Mouse (Mus musculus) midbrain, embryonic 15.5 days (tissue): Measurements from ENCODE around the gene Bmper. TPM values are rescaled to one million over a fixed set of nuclear protein-coding genes. Genes with fewer than 3 reads are reported as not detected.

Experiments
- ATAC-seq: fragments of 200-750 bp; cut with Nextera tagmentation; replicated peaks from 2 replicates; pipeline ENCODE4 v1.8.0; 2017; ENCODE audit warnings: moderate TSS enrichment
- H3K27ac ChIP-seq: fragments of 300-500 bp; sonication (generic); 2 replicates; pipeline ENCODE4 v1.5.1; 2015; ENCODE audit warnings: mild to moderate bottlenecking, inconsistent platforms
- H3K27me3 ChIP-seq: fragments of 300-500 bp; sonication (generic); replicated peaks from 2 replicates; pipeline ENCODE4 v1.6.1; 2015; ENCODE audit warnings: inconsistent platforms
- H3K36me3 ChIP-seq: fragments of 300-500 bp; sonication (generic); replicated peaks from 2 replicates; pipeline ENCODE4 v1.6.1; 2015; ENCODE audit warnings: inconsistent platforms
- H3K4me1 ChIP-seq: fragments of 300-500 bp; sonication (generic); 2 replicates; pipeline ENCODE4 v1.6.1; 2015; ENCODE audit warnings: inconsistent platforms
- H3K4me2 ChIP-seq: fragments of 300-500 bp; sonication (generic); 2 replicates; pipeline ENCODE4 v1.6.1; 2015; ENCODE audit warnings: inconsistent platforms, mild to moderate bottlenecking, moderate library complexity
- H3K4me3 ChIP-seq: fragments of 300-500 bp; sonication (generic); 2 replicates; pipeline ENCODE4 v1.5.1; 2015; ENCODE audit warnings: mild to moderate bottlenecking, inconsistent platforms
- H3K9ac ChIP-seq: fragments of 300-500 bp; sonication (generic); 2 replicates; pipeline ENCODE4 v1.6.1; 2015; ENCODE audit warnings: mild to moderate bottlenecking, inconsistent platforms
- H3K9me3 ChIP-seq: fragments of 300-500 bp; sonication (generic); 2 replicates; pipeline ENCODE4 v1.6.1; 2016; ENCODE audit warnings: inconsistent platforms
- WGBS: fragments of 180-500 bp; shearing (Covaris S2); methylation state at CpG from one replicate; pipeline ENCODE4 v1.1.7; 2015; ENCODE audit warnings: mixed read lengths; 5-methylcytosine and 5-hydroxymethylcytosine counted together
- polyA plus RNA-seq: library from polyadenylated mRNA; unstranded; fragments of >200 nt; fragmentation: Nextera tagmentation; extraction: Ambion mirVana; gene quantifications from 2 replicates; pipeline ENCODE4 v1.2.1, GENCODE M21; 2015

Gene Bmper
- polyA plus RNA-seq, 1 experiment from 2014 or later = 7.1 TPM

- Histone ChIP-seq H3K4me3 (no peak overlapping the region), H3K4me2 (no peak overlapping the region), H3K9ac (no peak overlapping the region), H3K36me3 (no peaks in the 10 kb centered on the region), H3K4me1 (no peaks in the 10 kb centered on the region), H3K27ac (no peak overlapping the region), H3K27me3 (no peaks in the 10 kb centered on the region), H3K9me3 (no peaks in the 10 kb centered on the region)
- 81% methylated on average over 3 of the region's 3 CpGs for WGBS
- ATAC-seq = no peak
Observed at GRCm38 (mm10) chr9:23242911-23243310, 20.0 kb downstream of the Bmper start.

DNA sequence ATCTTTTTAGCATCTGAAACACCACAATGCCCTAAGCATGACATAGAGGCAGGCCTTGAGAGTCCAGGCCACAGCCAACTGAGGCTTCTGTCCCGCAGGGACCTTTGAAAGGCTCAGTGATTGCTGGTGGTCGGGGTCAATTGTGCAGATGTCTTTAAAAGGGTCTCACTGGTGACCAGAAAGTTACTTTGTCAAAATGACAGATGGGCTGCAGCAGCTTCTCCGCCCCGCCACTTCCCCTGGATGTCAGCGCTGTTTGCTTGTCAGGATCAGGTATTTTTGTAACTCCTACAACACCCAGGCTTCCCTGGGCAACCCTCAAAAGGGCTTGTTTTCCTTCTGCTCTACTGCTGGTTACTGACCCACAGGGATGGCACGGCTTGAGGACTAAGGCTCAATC, 21.0 kb downstream of the Bmper start:
- Histone ChIP-seq H3K4me1 (no peaks in the 10 kb centered on the region), H3K36me3 (no peaks in the 10 kb centered on the region), H3K9ac (no peak overlapping the region), H3K4me3 (no peak overlapping the region), H3K27me3 (no peaks in the 10 kb centered on the region), H3K9me3 (no peaks in the 10 kb centered on the region), H3K27ac (no peak overlapping the region), H3K4me2 (no peak overlapping the region)
- no peak for ATAC-seq
- WGBS = 76% methylated on average over 6 of the region's 6 CpGs

DNA sequence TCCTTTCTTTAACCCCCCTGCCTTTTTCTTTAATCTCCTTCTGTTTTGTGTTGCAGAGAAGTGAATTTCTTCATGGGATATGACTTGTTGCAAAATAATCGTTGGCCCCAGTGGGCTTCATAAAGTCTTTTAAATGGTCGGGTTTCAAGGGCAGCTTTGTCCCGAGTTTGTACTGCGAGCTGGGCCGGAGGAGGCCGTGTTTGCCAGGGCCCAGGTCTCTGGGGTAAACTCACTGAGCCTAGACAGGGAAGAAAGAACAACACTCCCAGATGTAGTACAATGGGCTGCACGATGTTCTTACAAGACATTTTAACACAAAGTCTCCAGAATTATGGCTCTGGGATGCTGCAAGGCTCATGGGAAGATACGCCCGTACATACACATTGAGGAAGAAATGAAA, 23.5 kb downstream of the Bmper start:
- Histone ChIP-seq H3K4me2 (no peak overlapping the region), H3K27me3 (no peaks in the 10 kb centered on the region), H3K9ac (no peak overlapping the region), H3K36me3 (no peaks in the 10 kb centered on the region), H3K27ac (no peak overlapping the region), H3K9me3 (no peaks in the 10 kb centered on the region), H3K4me1 (no peaks in the 10 kb centered on the region), H3K4me3 (no peak overlapping the region)
- 75% methylated on average over 9 of the region's 9 CpGs for WGBS
- no peak for ATAC-seq

DNA sequence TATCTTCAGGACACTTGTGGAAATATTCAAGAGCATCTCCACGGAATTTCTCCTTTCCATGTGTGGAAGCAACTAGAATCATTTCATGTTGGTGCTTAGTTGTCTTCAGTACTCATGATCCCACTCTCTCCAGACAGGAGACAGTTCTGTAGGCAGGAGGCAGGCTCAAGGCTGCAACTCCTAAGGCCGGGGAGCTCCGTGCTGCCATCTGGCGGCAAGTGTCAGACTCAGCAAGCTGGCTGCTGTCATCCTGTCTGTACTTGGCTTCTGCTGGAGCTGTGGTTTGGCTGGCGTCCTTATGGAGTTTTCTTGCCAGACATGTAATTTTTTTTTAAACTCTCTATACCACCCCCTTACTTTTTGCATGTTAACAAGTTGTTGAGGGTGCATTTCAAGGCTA, 27.1 kb downstream of the Bmper start:
- 7% methylated on average over 5 of the region's 5 CpGs for WGBS

DNA sequence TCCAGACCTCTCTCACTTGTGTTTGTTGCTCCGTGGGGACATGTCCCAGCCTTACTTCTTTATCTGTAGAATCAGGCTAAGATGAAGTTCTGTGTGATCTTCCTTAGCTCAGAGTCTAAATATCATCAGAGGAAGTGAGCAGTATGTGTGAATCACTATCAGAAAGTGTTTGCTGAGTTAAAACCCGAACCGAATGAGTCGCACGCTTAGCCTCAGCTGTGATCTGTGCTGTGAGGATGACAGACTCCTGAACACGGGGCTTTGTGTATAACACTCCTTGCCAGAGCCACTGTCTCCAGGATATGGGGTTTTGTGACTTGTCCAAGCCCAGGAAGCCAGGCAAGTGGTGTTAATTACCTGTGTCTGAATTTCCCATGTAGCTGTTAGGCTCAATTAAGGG, 28.1 kb downstream of the Bmper start:
- ATAC-seq = no peak
- H3K4me3 ChIP-seq = no peak overlapping the region
- H3K4me2 ChIP-seq = no peak overlapping the region
- H3K4me1 ChIP-seq = peaks cover 11% of the 10 kb centered on the region; the same call in 1 of the 2 replicates
- no peaks in the 10 kb centered on the region for H3K9me3 ChIP-seq
- no peak overlapping the region for H3K27ac ChIP-seq
- 91% methylated on average over 6 of the region's 6 CpGs for WGBS
- no peak overlapping the region for H3K9ac ChIP-seq
- no peaks in the 10 kb centered on the region for H3K27me3 ChIP-seq
- no peaks in the 10 kb centered on the region for H3K36me3 ChIP-seq

More for the DNA sequence above, 27.1 kb downstream of the Bmper start:
- H3K4me2 ChIP-seq = no peak overlapping the region
- no peaks in the 10 kb centered on the region for H3K27me3 ChIP-seq
- H3K9me3 ChIP-seq = no peaks in the 10 kb centered on the region
- ATAC-seq = peak; percentile 48; the same call in 1 of the 2 replicates
- H3K27ac ChIP-seq = no peak overlapping the region
- peaks cover 11% of the 10 kb centered on the region; the same call in 1 of the 2 replicates for H3K4me1 ChIP-seq
- H3K9ac ChIP-seq = no peak overlapping the region
- H3K36me3 ChIP-seq = no peaks in the 10 kb centered on the region
- no peak overlapping the region for H3K4me3 ChIP-seq

DNA sequence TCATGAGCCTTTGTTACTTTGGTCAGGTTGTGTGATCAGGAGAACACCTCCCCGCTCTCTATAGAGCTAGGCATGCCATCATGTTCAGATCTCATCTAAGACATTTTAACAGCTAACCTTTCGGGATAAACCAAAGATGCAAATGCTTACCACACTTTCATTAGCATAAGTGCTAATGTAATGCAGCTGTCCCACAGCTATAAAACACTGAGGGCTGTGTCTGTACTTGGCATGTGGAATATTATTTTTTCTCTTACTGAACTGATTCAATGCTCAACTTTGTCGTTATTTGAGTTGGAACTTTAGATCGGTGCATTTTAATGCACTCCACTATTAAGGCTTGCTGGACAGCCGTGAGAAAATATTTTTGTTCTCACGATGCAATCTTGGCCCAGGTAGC, 30.7 kb downstream of the Bmper start:
- H3K4me1 ChIP-seq = peaks cover 11% of the 10 kb centered on the region; the same call in 1 of the 2 replicates
- no peak overlapping the region for H3K27ac ChIP-seq
- H3K27me3 ChIP-seq = no peaks in the 10 kb centered on the region
- H3K9ac ChIP-seq = no peak overlapping the region
- no peak for ATAC-seq
- WGBS = 81% methylated on average over 6 of the region's 6 CpGs
- no peaks in the 10 kb centered on the region for H3K9me3 ChIP-seq
- no peak overlapping the region for H3K4me3 ChIP-seq
- no peaks in the 10 kb centered on the region for H3K36me3 ChIP-seq
- no peak overlapping the region for H3K4me2 ChIP-seq

DNA sequence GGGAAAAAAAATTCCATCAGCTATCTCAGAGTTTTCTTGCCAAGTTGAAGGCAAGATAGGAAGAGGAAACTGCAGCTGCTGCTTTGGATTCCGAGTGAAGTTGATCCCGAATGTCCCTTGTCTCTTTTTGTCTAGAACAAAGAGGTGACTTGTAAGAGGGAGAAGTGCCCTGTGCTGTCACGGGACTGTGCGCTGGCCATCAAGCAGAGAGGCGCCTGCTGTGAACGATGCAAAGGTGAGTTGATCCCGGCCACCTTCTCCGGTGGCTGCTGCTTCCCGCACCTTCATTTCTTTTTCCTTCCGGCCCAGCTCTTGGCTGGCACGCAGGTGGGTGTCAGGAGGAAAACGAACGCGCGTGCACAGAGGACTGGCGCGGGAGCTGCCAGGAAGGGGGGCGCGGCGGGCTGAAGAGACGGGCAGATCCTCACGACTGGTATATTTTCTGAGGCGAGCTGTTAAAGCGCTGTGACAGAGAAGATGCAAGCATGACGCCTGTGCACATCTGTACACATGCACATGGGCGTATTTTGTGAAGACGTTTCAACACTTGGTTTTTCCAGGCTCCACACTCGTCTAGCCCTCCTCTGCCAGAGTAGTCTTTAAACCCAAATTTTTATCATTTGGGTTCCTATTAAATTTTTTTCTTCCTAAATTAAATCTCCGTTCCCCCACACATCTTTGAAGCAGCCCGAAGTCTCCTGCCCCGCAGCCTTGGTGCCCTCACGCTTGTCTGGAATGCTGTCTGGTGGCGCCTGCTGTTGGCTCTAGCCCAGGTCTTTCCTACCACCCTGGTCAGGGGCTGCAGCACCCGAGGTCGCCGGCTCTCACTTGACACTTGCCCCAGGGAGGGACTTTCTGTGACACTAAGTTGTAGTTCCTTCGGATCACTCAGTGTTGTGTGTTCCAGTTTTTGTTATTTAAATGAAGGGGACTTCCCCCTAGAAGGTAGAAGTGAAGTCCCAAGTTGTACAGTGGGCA, 31.6 kb downstream of the Bmper start:
- 32% methylated on average over 37 of the region's 37 CpGs for WGBS
- ATAC-seq = peak; percentile 83
- no peaks in the 10 kb centered on the region for H3K36me3 ChIP-seq
- peak overlapping the region; percentile 61 for H3K4me2 ChIP-seq
- H3K27me3 ChIP-seq = no peaks in the 10 kb centered on the region
- peak overlapping the region; percentile 38 for H3K4me3 ChIP-seq
- peaks cover 11% of the 10 kb centered on the region; the same call in 1 of the 2 replicates for H3K4me1 ChIP-seq
- H3K9me3 ChIP-seq = no peaks in the 10 kb centered on the region
- H3K9ac ChIP-seq = peak overlapping the region; percentile 32
- 0 out of 2 replicates have a peak overlapping the region, but pooled peaks have one; percentile 46 for H3K27ac ChIP-seq

- Histone ChIP-seq H3K4me1 (peaks cover 11% of the 10 kb centered on the region; the same call in 1 of the 2 replicates), H3K36me3 (no peaks in the 10 kb centered on the region), H3K27ac (no peak overlapping the region), H3K9me3 (no peaks in the 10 kb centered on the region), H3K4me3 (no peak overlapping the region), H3K27me3 (no peaks in the 10 kb centered on the region), H3K4me2 (no peak overlapping the region), H3K9ac (no peak overlapping the region)
- WGBS = 82% methylated on average over 2 of the region's 2 CpGs
- no peak for ATAC-seq
Observed at GRCm38 (mm10) chr9:23255841-23256240, 33.0 kb downstream of the Bmper start.

GRCm38 (mm10) chr9:23256576-23256975, 33.7 kb downstream of the Bmper start:
- ATAC-seq = no peak
- Histone ChIP-seq H3K4me3 (no peak overlapping the region), H3K9ac (no peak overlapping the region), H3K27me3 (no peaks in the 10 kb centered on the region), H3K4me1 (peaks cover 11% of the 10 kb centered on the region; the same call in 1 of the 2 replicates), H3K9me3 (no peaks in the 10 kb centered on the region), H3K27ac (no peak overlapping the region), H3K4me2 (no peak overlapping the region), H3K36me3 (no peaks in the 10 kb centered on the region)
- whole genome bisulfite sequencing = 90% methylated on average over 2 of the region's 2 CpGs

GRCm38 (mm10) chr9:23261834-23262233, 39.0 kb downstream of the Bmper start:
- WGBS = 86% methylated on average over 3 of the region's 3 CpGs
- Histone ChIP-seq H3K27ac (no peak overlapping the region), H3K9ac (no peak overlapping the region), H3K27me3 (no peaks in the 10 kb centered on the region), H3K4me3 (no peak overlapping the region), H3K4me1 (no peaks in the 10 kb centered on the region), H3K36me3 (no peaks in the 10 kb centered on the region), H3K4me2 (no peak overlapping the region), H3K9me3 (no peaks in the 10 kb centered on the region)
- no peak for ATAC-seq

DNA sequence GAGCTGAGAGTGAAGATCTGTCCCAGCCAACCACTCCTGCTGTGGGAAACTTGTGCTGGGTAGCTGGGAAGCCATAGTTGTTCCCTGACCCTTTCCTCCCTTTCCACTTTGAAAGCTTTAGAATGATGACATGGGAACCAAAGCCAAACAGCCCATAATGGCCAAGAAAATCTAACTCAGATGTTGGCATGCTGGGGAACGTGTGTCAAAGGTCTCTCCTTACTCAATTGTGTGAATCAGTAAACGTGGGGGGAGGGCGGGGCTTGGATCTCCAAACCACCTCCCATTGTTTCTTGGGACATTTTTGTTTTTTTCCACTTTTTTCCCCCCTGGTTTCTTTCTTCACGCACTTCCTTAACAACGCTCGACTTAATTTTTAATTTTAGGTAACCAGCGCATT, 40.0 kb downstream of the Bmper start:
- H3K27me3 ChIP-seq = no peaks in the 10 kb centered on the region
- ATAC-seq = no peak
- H3K4me3 ChIP-seq = no peak overlapping the region
- H3K27ac ChIP-seq = no peak overlapping the region
- no peak overlapping the region for H3K4me2 ChIP-seq
- 85% methylated on average over 7 of the region's 7 CpGs for WGBS
- no peaks in the 10 kb centered on the region for H3K36me3 ChIP-seq
- H3K9me3 ChIP-seq = no peaks in the 10 kb centered on the region
- H3K4me1 ChIP-seq = no peaks in the 10 kb centered on the region
- H3K9ac ChIP-seq = no peak overlapping the region

DNA sequence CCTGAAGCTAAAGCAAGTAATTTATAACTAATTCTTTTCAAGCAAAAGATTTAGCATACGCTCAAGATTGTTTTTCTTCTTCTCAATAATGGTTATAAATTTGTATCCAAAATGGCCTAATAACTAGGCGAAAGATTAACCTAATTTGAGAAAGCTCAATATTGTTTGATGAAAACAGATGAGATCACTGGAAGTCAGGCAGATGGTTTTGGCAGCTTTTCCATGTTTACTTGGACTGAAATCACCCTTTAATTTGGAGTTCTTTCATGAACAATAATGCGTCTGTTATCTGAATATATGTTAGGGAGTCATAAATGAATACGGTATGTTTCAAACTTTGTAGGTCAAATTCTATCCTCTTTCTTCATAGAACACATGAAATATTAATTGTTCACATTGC, 41.6 kb downstream of the Bmper start:
- no peak overlapping the region for H3K4me2 ChIP-seq
- H3K27me3 ChIP-seq = no peaks in the 10 kb centered on the region
- H3K9ac ChIP-seq = no peak overlapping the region
- H3K27ac ChIP-seq = no peak overlapping the region
- H3K9me3 ChIP-seq = no peaks in the 10 kb centered on the region
- ATAC-seq = no peak
- H3K4me1 ChIP-seq = no peaks in the 10 kb centered on the region
- no peaks in the 10 kb centered on the region for H3K36me3 ChIP-seq
- WGBS = 94% methylated on average over 4 of the region's 4 CpGs
- no peak overlapping the region for H3K4me3 ChIP-seq

GRCm38 (mm10) chr9:23268609-23269008, 45.7 kb downstream of the Bmper start:
- WGBS = 58% methylated on average over 7 of the region's 7 CpGs

More at GRCm38 (mm10) chr9:23268609-23269008, 45.7 kb downstream of the Bmper start:
- Histone ChIP-seq H3K9ac (no peak overlapping the region), H3K4me3 (no peak overlapping the region), H3K36me3 (no peaks in the 10 kb centered on the region), H3K4me1 (no peaks in the 10 kb centered on the region), H3K27me3 (no peaks in the 10 kb centered on the region), H3K4me2 (no peak overlapping the region), H3K27ac (no peak overlapping the region), H3K9me3 (no peaks in the 10 kb centered on the region)
- ATAC-seq = no peak
